Mouse (Mus musculus): Measurements from ENCODE around the gene Zc3h4.

Zc3h4 gene

DNA sequence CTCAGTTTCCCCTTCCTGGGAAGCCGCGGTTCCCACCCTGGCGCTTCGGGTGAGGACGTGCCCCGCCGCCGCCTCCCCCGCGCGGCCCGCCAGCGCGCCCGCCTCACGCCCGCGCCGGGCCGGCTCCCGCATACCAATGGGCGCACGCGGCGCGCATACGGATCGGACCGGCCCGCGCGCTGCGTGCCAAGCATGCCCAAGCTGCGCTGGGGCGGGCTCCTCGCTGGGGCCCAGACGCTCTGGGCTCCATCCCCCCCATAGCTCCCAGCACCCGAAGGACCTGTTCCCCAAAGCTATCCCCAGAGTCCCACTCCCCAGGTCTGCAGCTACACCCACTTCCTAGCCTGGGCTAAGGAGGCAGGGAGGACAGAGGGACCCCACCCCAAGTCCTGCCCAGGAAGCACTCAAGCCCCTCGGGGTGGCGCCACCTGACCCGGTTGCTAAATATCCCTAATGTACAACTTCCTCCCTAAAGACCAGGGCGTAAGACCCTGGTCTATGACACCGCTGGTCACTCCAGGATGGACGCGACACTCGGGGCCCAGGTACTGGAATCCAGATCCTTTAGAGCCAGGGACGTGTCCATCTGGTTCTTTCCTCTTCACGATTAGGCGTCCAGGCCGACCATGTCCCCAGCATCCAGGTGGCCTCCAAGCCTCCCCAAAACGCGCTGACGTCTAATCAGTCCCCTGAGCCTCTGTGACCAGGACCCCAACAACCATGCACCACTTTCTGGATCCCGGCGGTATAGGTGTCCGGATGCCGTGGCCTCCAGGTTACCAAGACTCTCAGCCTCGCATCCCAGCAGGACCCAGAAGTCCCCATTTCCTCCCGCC is 75.3 kb downstream of the Zc3h4 start:
- no peak for DNase-seq (ENCODE audit: low read depth, low spot score)

DNA sequence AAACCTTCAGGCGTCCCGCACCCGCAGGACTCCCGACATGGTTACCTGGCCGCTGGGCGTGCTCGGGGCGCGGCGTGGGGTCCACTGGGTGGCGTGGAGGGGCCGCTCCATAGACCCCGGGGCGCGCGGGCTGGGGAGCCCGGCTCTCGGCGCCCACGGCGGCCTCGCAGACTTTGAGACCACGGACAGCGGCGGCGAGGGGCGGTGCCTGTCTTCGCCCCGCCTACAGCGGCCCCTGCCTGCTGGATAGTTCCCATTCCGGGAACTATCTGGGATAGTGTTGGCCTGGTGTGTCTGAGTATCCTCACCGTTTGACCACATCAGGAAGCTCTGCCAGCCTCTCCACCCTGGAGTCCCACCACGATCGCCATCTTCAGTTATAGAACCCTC is 75.9 kb downstream of the Zc3h4 start:
- no peak for DNase-seq (ENCODE audit: low read depth, low spot score)

- no peak for DNase-seq (ENCODE audit: low read depth, low spot score)
Observed at GRCm38 (mm10) chr7:16477628-16478027, 76.9 kb downstream of the Zc3h4 start, which contains the start of gene Npas1. Npas1 (minus strand) TSS chr7:16477728.

All from CD4-positive helper T cell, adult 2 months (primary cell).